Mouse (Mus musculus) frontal cortex, postnatal 25 days (tissue): ENCODE measurements around the gene Retreg2.
A peak's percentile ranks its signal among the peaks of the same experiment; 100 is the strongest.

ENCODE experiments used
- DNase-seq, 2 experiments: peaks; one replicate each; pipeline ENCODE4 v3.0.0; 2022; ENCODE audit warnings: low spot score in 2 of 2

The Retreg2 gene

GRCm38 (mm10) chr1:75142301-75143261 lies at the start of gene Retreg2, which contains the start of gene Cnppd1:
Gene Retreg2, plus strand, starts transcription at chr1:75142778.
Gene Cnppd1, minus strand, starts transcription at chr1:75142711.
- peak; percentile 94 to 95 for DNase-seq

- no peak for DNase-seq
These were observed 20.4 kb upstream of the Retreg2 start for GRCm38 (mm10) chr1:75122211-75122610.

GRCm38 (mm10) chr1:75124346-75125321 lies 17.9 kb upstream of the Retreg2 start, which contains the start of gene Nhej1:
Gene Nhej1, minus strand, starts transcription at chr1:75125200.
- DNase-seq, result peak; percentile 71 to 86

- DNase-seq, result no peak
These were observed 17.2 kb upstream of the Retreg2 start for GRCm38 (mm10) chr1:75125418-75125817.

GRCm38 (mm10) chr1:75128641-75129040 lies 13.9 kb upstream of the Retreg2 start:
- no peak for DNase-seq

- no peak for DNase-seq
These were observed 9.0 kb upstream of the Retreg2 start, which contains the start of gene Slc23a3 for GRCm38 (mm10) chr1:75133421-75134207. Gene Slc23a3, minus strand, starts transcription at chr1:75133890.

- DNase-seq, result no peak
These were observed 6.3 kb upstream of the Retreg2 start for GRCm38 (mm10) chr1:75136293-75136692.

- no peak for DNase-seq
These were observed 5.8 kb upstream of the Retreg2 start for GRCm38 (mm10) chr1:75136730-75137129.

GRCm38 (mm10) chr1:75138448-75138847 lies 4.1 kb upstream of the Retreg2 start:
- no peak for DNase-seq

- no peak for DNase-seq
These were observed 1.9 kb upstream of the Retreg2 start for GRCm38 (mm10) chr1:75140601-75141190.

- DNase-seq, result peak; percentile 45 to 48
These were observed 940 bp upstream of the Retreg2 start for GRCm38 (mm10) chr1:75141486-75142190.

- no peak for DNase-seq
These were observed 3.0 kb downstream of the Retreg2 start for GRCm38 (mm10) chr1:75145589-75145988.

GRCm38 (mm10) chr1:75147411-75148135 lies 5.0 kb downstream of the Retreg2 start:
- DNase-seq, result no peak

GRCm38 (mm10) chr1:75148727-75149126 lies 6.1 kb downstream of the Retreg2 start:
- DNase-seq, result no peak

- no peak for DNase-seq
These were observed 13.3 kb downstream of the Retreg2 start for GRCm38 (mm10) chr1:75155837-75156236.

GRCm38 (mm10) chr1:75158990-75159389 lies 16.4 kb downstream of the Retreg2 start:
- DNase-seq, result no peak

GRCm38 (mm10) chr1:75159540-75160255 lies 17.1 kb downstream of the Retreg2 start:
- DNase-seq, result no peak

GRCm38 (mm10) chr1:75160256-75160617 lies 17.7 kb downstream of the Retreg2 start:
- peak in 1 of 2 experiments; percentile 1 for DNase-seq

GRCm38 (mm10) chr1:75168093-75168471 lies 25.5 kb downstream of the Retreg2 start:
- DNase-seq, result no peak
